Comparison of ENCODE assay signal across 15 mouse cellular contexts in the genomic region with DNA sequence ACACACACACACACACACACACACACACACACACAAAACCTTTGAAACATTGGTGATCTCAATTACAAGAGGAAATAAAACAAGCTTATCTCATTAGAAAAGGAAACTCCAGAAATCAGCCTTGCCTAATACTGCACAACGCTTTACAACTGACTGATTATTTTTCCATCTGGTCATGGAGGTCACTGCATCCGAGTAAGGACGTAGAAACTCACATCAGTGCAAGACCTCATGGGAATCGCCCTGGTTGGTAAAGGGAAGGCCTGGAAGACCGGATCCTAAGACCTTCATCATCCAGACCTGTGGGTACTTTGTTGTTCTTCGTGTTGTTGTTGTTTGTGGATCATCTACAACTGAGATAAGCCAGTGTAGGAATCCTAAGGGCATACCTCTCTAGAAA.
"Had no signal": no experiment of that assay in that cellular context is flagged by ENCODE, and none has a peak within 500 bp of the region (broad histone marks: within the 10 kb centered on the region; RNA-seq: fewer than 3 reads in every experiment).

No protein-coding gene starts in this region.

- H3K4me3 ChIP-seq: neural tube, embryonic 15.5 days; stomach, embryonic 15.5 days had no signal

- H3K36me3 ChIP-seq: neural tube, embryonic 15.5 days; stomach, embryonic 15.5 days had no signal

- H3K4me1 ChIP-seq: neural tube, embryonic 15.5 days; stomach, embryonic 15.5 days had no signal

- DNase-seq: retina, postnatal 1 day; right cerebral cortex, adult 18-20 months; right cerebral cortex, postnatal 14 days; right cerebral cortex, postnatal 25 days; right cerebral cortex, postnatal 4 days; spleen, adult 18-20 months; thymus, adult 18-20 months; thymus, adult 2 months; thymus, postnatal 14 days; thymus, postnatal 25 days; thymus, postnatal 36 days; thymus, postnatal 4 days had no signal

- H3K9me3 ChIP-seq: neural tube, embryonic 15.5 days; stomach, embryonic 15.5 days had no signal

- H3K27me3 ChIP-seq: neural tube, embryonic 15.5 days; stomach, embryonic 15.5 days had no signal

- H3K4me2 ChIP-seq: neural tube, embryonic 15.5 days; stomach, embryonic 15.5 days had no signal

- H3K27ac ChIP-seq: neural tube, embryonic 15.5 days; stomach, embryonic 15.5 days; stomach, postnatal 0 days had no signal

- H3K9ac ChIP-seq: neural tube, embryonic 15.5 days; stomach, embryonic 15.5 days had no signal
